Mouse (Mus musculus): ENCODE results near the gene Hoxc10. TPM values are rescaled to one million over a fixed set of nuclear protein-coding genes. Genes with fewer than 3 reads are reported as not detected.

Hoxc10 gene
- polyA plus RNA-seq, 1 experiment from 2014 or later, result not detected

DNA sequence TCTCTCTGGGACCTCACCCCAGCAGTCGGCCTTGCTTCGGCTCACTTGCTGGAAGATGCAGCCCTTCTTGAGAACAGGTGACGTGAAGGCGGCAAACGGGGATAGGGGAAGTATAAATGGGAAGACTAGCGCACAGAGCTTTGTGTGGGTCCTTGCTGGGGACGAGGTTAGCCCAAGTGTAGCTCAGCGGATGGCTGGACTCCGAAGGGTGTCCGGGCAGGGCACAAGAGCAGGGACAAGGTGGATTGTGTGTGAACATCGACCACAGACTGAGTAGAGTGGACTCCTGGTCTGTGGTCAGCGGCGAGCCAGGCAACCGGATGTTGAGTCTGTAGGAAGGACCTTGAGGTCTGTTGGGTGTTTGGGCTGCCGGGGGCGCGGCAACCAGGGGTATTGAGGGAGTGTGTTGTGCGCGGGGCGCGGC, 9.1 kb downstream of the Hoxc10 start:
- peaks cover 100% of the 10 kb centered on the region for H3K27me3 ChIP-seq
- no peaks in the 10 kb centered on the region for H3K9me3 ChIP-seq (replicated peaks)
- H3K4me1 ChIP-seq, result no peaks in the 10 kb centered on the region
- 1% methylated on average over 21 of the region's 21 CpGs for WGBS
- no peak overlapping the region for H3K4me2 ChIP-seq
- no peak overlapping the region for H3K27ac ChIP-seq
- ATAC-seq, result no peak
- no peak overlapping the region for H3K4me3 ChIP-seq
- no peak overlapping the region for H3K9ac ChIP-seq
- no peaks in the 10 kb centered on the region for H3K36me3 ChIP-seq (ENCODE audit: poor library complexity, severe bottlenecking)

DNA sequence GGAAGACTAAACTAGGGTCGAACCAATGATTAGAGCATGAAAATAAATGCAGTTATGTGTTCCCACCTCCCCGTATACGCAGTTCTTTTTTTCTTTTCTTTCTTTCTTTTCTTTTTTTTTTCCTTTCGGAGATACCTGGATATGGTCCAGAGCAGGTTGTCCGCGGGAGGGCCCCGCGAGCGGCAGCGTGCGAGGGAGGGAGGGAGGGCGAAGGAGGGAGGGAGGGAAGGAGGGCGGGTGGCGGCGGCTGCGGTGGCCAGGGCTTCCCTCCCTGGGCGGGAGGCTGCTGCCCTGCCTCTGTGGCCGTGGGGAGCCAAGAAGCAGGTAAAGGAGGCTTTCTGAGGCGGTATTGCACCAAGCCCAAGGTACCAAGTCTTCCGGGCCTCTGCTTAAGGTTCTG, 9.6 kb downstream of the Hoxc10 start, which contains the start of gene Hoxc9:
Gene Hoxc9 (plus strand): TSS at position 269 of the 400 bp plus-strand sequence.
- peaks cover 100% of the 10 kb centered on the region for H3K27me3 ChIP-seq
- H3K4me3 ChIP-seq, result no peak within 1 kb of the TSS; the same call in 1 of the 2 replicates
- no peak within 1 kb of the TSS for H3K9ac ChIP-seq
- no peak within 1 kb of the TSS for H3K27ac ChIP-seq
- no peak within 1 kb of the TSS for H3K4me2 ChIP-seq
- H3K4me1 ChIP-seq, result peaks cover under 1% of the 10 kb centered on the region; the same call in 1 of the 2 replicates
- whole genome bisulfite sequencing, result under 1% methylated on average over 18 of the region's 20 CpGs
- ATAC-seq, result no peak
- no peaks in the 10 kb centered on the region for H3K36me3 ChIP-seq (ENCODE audit: poor library complexity, severe bottlenecking)
- no peaks in the 10 kb centered on the region for H3K9me3 ChIP-seq (replicated peaks)

GRCm38 (mm10) chr15:102976631-102977422, 10.2 kb downstream of the Hoxc10 start:
- Histone ChIP-seq H3K4me1 (peaks cover 7% of the 10 kb centered on the region), H3K27ac (no peak overlapping the region), H3K9me3 (replicated peaks) (no peaks in the 10 kb centered on the region), H3K36me3 (ENCODE audit: poor library complexity, severe bottlenecking) (no peaks in the 10 kb centered on the region), H3K4me2 (no peak overlapping the region), H3K27me3 (peaks cover 100% of the 10 kb centered on the region), H3K9ac (no peak overlapping the region), H3K4me3 (no peak overlapping the region; the same call in 1 of the 2 replicates)
- no peak for ATAC-seq
- 0% methylated on average over 36 of the region's 37 CpGs for WGBS

DNA sequence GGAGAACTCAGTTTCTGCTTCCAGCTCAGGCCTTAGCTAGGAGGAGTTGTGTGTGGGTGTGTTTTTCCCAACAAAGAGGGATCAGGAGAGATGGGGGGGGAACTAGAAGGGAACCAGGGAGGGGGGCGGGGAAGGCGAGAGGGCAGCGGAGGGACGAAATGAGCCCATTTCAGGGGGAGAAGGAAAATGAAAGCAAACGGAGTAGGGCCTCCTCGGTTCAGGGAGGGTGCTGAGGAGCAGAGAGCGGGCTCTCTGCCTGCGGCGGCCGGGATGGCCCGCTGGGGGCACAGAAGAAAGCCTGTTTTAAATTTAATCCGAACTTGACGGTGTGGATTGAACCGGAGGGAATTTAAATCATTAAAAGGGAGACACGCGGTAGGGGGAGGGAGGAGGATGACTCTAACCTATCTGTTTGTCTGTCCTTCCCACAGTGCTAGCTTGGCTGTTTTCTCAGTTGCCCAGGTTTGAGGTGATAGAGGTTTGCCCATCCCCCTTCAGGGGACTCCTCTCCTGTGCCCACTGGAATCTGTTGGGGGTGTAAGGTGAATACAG, 10.9 kb downstream of the Hoxc10 start:
- H3K36me3 ChIP-seq (ENCODE audit: poor library complexity, severe bottlenecking), result no peaks in the 10 kb centered on the region
- no peak overlapping the region for H3K4me2 ChIP-seq
- peaks cover 8% of the 10 kb centered on the region for H3K4me1 ChIP-seq
- ATAC-seq, result no peak
- no peak overlapping the region for H3K9ac ChIP-seq
- no peak overlapping the region for H3K27ac ChIP-seq
- peaks cover 100% of the 10 kb centered on the region for H3K27me3 ChIP-seq
- 1% methylated on average over 15 of the region's 16 CpGs for WGBS
- H3K9me3 ChIP-seq (replicated peaks), result no peaks in the 10 kb centered on the region
- H3K4me3 ChIP-seq, result no peak overlapping the region; the same call in 1 of the 2 replicates

DNA sequence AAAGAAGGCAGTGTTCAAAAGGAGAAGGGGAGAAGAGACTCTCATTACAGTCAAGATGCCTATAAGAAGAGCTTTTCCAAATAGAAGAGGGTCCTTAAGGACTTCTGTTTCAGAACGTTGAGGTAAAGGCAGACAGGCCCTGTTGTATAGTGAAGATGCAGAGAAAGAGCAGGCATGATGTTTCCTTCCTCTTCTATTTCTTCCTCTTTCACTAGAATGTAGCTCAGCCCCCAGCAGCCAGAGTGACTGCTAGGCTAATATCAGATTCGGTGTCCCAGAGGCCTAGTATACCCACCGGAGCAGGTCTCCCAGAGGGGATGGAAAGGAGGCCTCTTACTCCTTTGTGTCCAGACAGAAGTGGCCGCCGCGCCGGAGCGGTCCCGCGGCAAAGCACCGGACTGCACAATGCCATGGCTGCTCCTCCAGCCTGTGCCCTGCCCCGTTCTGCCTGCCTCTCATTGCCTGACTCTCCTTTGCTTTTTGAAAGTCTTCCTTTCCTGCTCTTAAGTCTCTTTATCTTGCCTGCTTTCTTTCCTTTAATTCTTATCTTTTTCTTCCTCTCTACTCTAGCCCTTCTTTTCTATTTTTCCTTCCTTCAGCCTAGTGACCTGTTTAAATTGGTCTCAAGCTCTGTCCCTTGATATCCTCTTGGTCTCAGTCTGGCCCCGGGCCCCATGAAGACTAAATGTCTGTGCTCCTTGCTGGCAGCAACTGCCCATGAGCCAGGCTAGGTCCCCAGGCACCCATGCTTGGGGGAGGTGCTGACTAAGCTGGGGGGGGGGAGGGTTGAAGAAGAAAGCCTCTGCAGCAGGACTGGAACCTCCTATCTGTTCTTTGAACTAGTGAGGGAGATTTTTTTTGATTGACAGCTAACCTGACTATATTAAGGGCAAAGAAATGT, 12.3 kb downstream of the Hoxc10 start:
- H3K27me3 ChIP-seq, result peaks cover 100% of the 10 kb centered on the region
- no peak overlapping the region for H3K27ac ChIP-seq
- H3K36me3 ChIP-seq (ENCODE audit: poor library complexity, severe bottlenecking), result no peaks in the 10 kb centered on the region
- H3K9me3 ChIP-seq (replicated peaks), result no peaks in the 10 kb centered on the region
- no peak overlapping the region for H3K9ac ChIP-seq
- no peak overlapping the region for H3K4me3 ChIP-seq
- peaks cover 8% of the 10 kb centered on the region for H3K4me1 ChIP-seq
- ATAC-seq, result no peak
- H3K4me2 ChIP-seq, result no peak overlapping the region
- WGBS, result under 1% methylated on average over 13 of the region's 13 CpGs

DNA sequence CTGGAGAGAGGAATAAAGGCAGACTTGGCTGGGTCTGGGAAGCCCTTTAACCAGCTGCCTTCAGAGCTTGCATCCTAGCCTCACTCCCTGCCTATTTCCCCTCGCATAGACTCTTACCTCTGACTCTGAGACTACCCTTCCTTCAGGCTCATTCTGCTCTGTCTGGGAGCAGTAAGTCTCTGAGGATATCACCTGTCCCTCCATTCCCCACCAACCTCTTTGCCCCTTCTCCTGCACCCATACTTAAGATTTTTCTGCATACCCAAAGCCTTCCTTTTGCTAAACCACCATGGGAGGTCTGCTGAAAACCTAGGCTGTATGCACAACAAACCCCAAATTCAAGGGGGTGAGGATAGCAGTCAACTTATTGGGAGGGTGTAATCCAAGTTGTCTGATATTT, 13.3 kb downstream of the Hoxc10 start:
- Histone ChIP-seq H3K36me3 (ENCODE audit: poor library complexity, severe bottlenecking) (no peaks in the 10 kb centered on the region), H3K27me3 (peaks cover 100% of the 10 kb centered on the region), H3K9me3 (replicated peaks) (no peaks in the 10 kb centered on the region), H3K4me1 (peaks cover 8% of the 10 kb centered on the region), H3K4me3 (no peak overlapping the region), H3K4me2 (no peak overlapping the region), H3K9ac (no peak overlapping the region), H3K27ac (no peak overlapping the region)
- 0% methylated on average over 1 of the region's 1 CpGs for WGBS
- ATAC-seq, result no peak

GRCm38 (mm10) chr15:102980352-102980751, 13.8 kb downstream of the Hoxc10 start:
- no peak for ATAC-seq
- Histone ChIP-seq H3K27me3 (peaks cover 100% of the 10 kb centered on the region), H3K9me3 (replicated peaks) (no peaks in the 10 kb centered on the region), H3K27ac (no peak overlapping the region), H3K36me3 (ENCODE audit: poor library complexity, severe bottlenecking) (no peaks in the 10 kb centered on the region), H3K4me3 (no peak overlapping the region), H3K4me2 (no peak overlapping the region), H3K9ac (no peak overlapping the region), H3K4me1 (peaks cover 8% of the 10 kb centered on the region)
- WGBS, result 3% methylated on average over 11 of the region's 11 CpGs

- Histone ChIP-seq H3K27ac (no peak overlapping the region), H3K4me3 (0 out of 2 replicates have a peak overlapping the region, but pooled peaks have one; percentile 22), H3K36me3 (ENCODE audit: poor library complexity, severe bottlenecking) (no peaks in the 10 kb centered on the region), H3K27me3 (peaks cover 100% of the 10 kb centered on the region), H3K4me1 (peaks cover 8% of the 10 kb centered on the region), H3K4me2 (peak overlapping the region; percentile 41), H3K9me3 (replicated peaks) (no peaks in the 10 kb centered on the region), H3K9ac (no peak overlapping the region)
- WGBS, result 1% methylated on average over 14 of the region's 14 CpGs
- no peak for ATAC-seq
Measured at GRCm38 (mm10) chr15:102980912-102981311, 14.3 kb downstream of the Hoxc10 start.

GRCm38 (mm10) chr15:102981379-102982288, 15.0 kb downstream of the Hoxc10 start:
- Histone ChIP-seq H3K4me3 (peak overlapping the region; percentile 22), H3K4me1 (peaks cover 8% of the 10 kb centered on the region), H3K36me3 (ENCODE audit: poor library complexity, severe bottlenecking) (no peaks in the 10 kb centered on the region), H3K27me3 (peaks cover 100% of the 10 kb centered on the region), H3K9me3 (replicated peaks) (no peaks in the 10 kb centered on the region), H3K9ac (no peak overlapping the region), H3K4me2 (peak overlapping the region; percentile 41), H3K27ac (no peak overlapping the region)
- under 1% methylated on average over 88 of the region's 88 CpGs for WGBS
- ATAC-seq, result no peak

- no peaks in the 10 kb centered on the region for H3K9me3 ChIP-seq (replicated peaks)
- peaks cover 100% of the 10 kb centered on the region for H3K27me3 ChIP-seq
- WGBS, result under 1% methylated on average over 12 of the region's 12 CpGs
- no peaks in the 10 kb centered on the region for H3K36me3 ChIP-seq (ENCODE audit: poor library complexity, severe bottlenecking)
- H3K4me2 ChIP-seq, result no peak overlapping the region
- no peak overlapping the region for H3K9ac ChIP-seq
- no peak for ATAC-seq
- no peak overlapping the region for H3K27ac ChIP-seq
- no peak overlapping the region for H3K4me3 ChIP-seq
- H3K4me1 ChIP-seq, result peaks cover 8% of the 10 kb centered on the region
Measured at GRCm38 (mm10) chr15:102983716-102984115, 17.1 kb downstream of the Hoxc10 start.

DNA sequence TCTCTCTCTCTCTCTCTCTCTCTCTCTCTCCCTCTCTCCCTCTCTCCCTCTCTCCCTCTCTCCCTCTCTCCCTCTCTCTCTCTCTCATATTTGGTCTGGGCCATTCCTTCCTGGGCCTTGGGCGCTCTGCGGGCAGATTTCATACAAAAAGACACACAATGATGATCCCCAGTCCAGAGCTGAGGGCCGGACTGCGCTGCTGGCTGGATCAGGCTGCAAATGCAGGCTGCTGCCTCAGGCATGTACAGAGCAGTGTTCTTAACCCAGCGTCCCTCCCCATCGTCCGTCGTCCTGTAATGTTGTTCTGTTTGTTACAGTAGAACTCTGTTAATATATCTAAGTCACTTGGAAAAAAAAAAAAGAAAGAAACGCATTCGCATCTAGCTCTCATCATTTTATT, 17.9 kb downstream of the Hoxc10 start:
- no peak overlapping the region for H3K9ac ChIP-seq
- H3K27me3 ChIP-seq, result peaks cover 100% of the 10 kb centered on the region
- peaks cover 8% of the 10 kb centered on the region for H3K4me1 ChIP-seq
- H3K27ac ChIP-seq, result no peak overlapping the region
- no peak for ATAC-seq
- no peak overlapping the region for H3K4me2 ChIP-seq
- WGBS, result 0% methylated on average over 10 of the region's 10 CpGs
- no peaks in the 10 kb centered on the region for H3K36me3 ChIP-seq (ENCODE audit: poor library complexity, severe bottlenecking)
- H3K4me3 ChIP-seq, result no peak overlapping the region
- no peaks in the 10 kb centered on the region for H3K9me3 ChIP-seq (replicated peaks)

Measured in forebrain, embryonic 13.5 days (tissue).